Mouse (Mus musculus): ENCODE data around the gene 9930104L06Rik.

- TF ChIP-seq POLR2A (IDR thresholded peaks at IDR 0.05; ENCODE audit: insufficient read depth, low read depth, low read length) (no peak), CTCF (IDR thresholded peaks at IDR 0.05; ENCODE audit: insufficient read depth, low read depth, low read length) (no peak)
These were observed 30.7 kb upstream of the 9930104L06Rik start for GRCm38 (mm10) chr4:124905971-124906822.
